Mouse (Mus musculus) neural tube, embryonic 11.5 days (tissue): ENCODE measurements around the gene Pcsk6. TPM values are rescaled to one million over a fixed set of nuclear protein-coding genes. Genes with fewer than 3 reads are reported as not detected.
"Not testable (repeated sequence)": the region's sequence is repeated elsewhere in the genome, so short reads cannot be mapped to it uniquely, and the experiment has no call there.

Experiments
- ATAC-seq: fragments of 200-750 bp; cut with Nextera tagmentation; 2 replicates; pipeline ENCODE4 v1.8.0; 2017; ENCODE audit warnings: moderate number of reproducible peaks, mild to moderate bottlenecking, moderate TSS enrichment, moderate library complexity; ENCODE audit not compliant: insufficient read depth, low FRiP score, low TSS enrichment
- DNase-seq: peaks from one replicate; pipeline ENCODE4 v3.0.0-alpha.2; 2015; ENCODE audit warnings: low spot score
- H3K27ac ChIP-seq: fragments of 300-500 bp; sonication (generic); 2 replicates; pipeline ENCODE4 v1.5.1; 2014; ENCODE audit warnings: low read depth, mild to moderate bottlenecking, low read length
- H3K27me3 ChIP-seq: fragments of 300-500 bp; sonication (generic); 2 replicates; pipeline ENCODE4 v1.6.1; 2014; ENCODE audit warnings: mild to moderate bottlenecking, low read length, mixed read lengths; ENCODE audit not compliant: control insufficient read depth, insufficient read depth
- H3K36me3 ChIP-seq: fragments of 300-500 bp; sonication (generic); 2 replicates; pipeline ENCODE4 v1.6.1; 2014; ENCODE audit warnings: mild to moderate bottlenecking, low read length, moderate library complexity, mixed read lengths; ENCODE audit not compliant: control insufficient read depth, insufficient read depth
- H3K4me1 ChIP-seq: fragments of 300-500 bp; sonication (generic); 2 replicates; pipeline ENCODE4 v1.6.1; 2014; ENCODE audit warnings: low read length, mixed read lengths; ENCODE audit not compliant: control insufficient read depth, insufficient read depth
- H3K4me2 ChIP-seq: fragments of 300-500 bp; sonication (generic); 2 replicates; pipeline ENCODE4 v1.6.1; 2014; ENCODE audit warnings: low read depth, mild to moderate bottlenecking, moderate library complexity
- H3K4me3 ChIP-seq: fragments of 300-500 bp; sonication (generic); 2 replicates; pipeline ENCODE4 v1.5.1; 2014; ENCODE audit warnings: low read depth, low read length
- H3K9ac ChIP-seq: fragments of 300-500 bp; sonication (generic); 2 replicates; pipeline ENCODE4 v1.6.1; 2014; ENCODE audit warnings: mild to moderate bottlenecking, low read length
- H3K9me3 ChIP-seq: fragments of 300-500 bp; sonication (generic); 2 replicates; pipeline ENCODE4 v1.6.1; 2016; ENCODE audit warnings: low read length; ENCODE audit not compliant: control insufficient read depth
- WGBS: fragments of 180-500 bp; shearing (Covaris S2); extraction: QIAGEN DNeasy Blood & Tissue Kit; methylation state at CpG from one replicate; pipeline ENCODE4 v1.1.7; 2014; 5-methylcytosine and 5-hydroxymethylcytosine counted together
- polyA plus RNA-seq: library from polyadenylated mRNA; unstranded; fragments of >200 nt; fragmentation: Nextera tagmentation; extraction: Ambion mirVana; gene quantifications from 2 replicates; pipeline ENCODE4 v1.2.1, GENCODE M21; 2014

The Pcsk6 gene
- polyA plus RNA-seq, 1 experiment from 2014 or later: 2.7 TPM

DNA sequence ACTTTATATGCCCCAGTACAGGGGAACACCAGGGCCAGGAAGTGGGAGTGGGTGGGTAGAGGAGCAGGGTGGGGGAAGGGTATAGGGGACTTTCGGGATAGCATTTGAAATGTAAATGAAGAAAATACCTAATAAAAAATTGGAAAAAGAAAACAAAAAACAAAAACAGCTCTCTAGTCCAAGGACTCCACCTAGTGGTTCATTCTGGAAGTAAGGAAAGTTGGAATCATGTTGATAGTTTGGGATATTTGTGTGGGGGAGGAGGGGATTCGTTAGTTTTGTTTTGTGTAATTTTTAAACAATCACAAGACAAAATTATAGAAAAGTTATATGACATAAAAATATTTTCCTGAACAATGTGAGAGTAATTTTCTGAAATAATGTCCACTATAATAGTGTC lies 193.8 kb downstream of the Pcsk6 start:
- H3K36me3 ChIP-seq, DNase-seq, H3K4me2 ChIP-seq, H3K9ac ChIP-seq, H3K9me3 ChIP-seq, H3K27me3 ChIP-seq, H3K27ac ChIP-seq, H3K4me3 ChIP-seq, H3K4me1 ChIP-seq, ATAC-seq: not testable (repeated sequence)
- 14% methylated on average over 2 of the region's 2 CpGs for WGBS

- Histone ChIP-seq H3K4me2 (peak within 1 kb of the TSS; percentile 69), H3K36me3 (no peaks in the 10 kb centered on the region), H3K9me3 (no peaks in the 10 kb centered on the region), H3K27me3 (no peaks in the 10 kb centered on the region), H3K4me3 (peak within 1 kb of the TSS; percentile 69), H3K9ac (no peak within 1 kb of the TSS; the same call in 1 of the 2 replicates), H3K27ac (no peak within 1 kb of the TSS), H3K4me1 (peaks cover 4% of the 10 kb centered on the region; the same call in 1 of the 2 replicates)
- 65% methylated on average over 1 of the region's 1 CpGs for WGBS
- ATAC-seq: no peak
- no peak for DNase-seq
Measured at GRCm38 (mm10) chr7:66058703-66059102, 197.2 kb downstream of the Pcsk6 start, which contains the start of gene Snrpa1. Gene Snrpa1 (plus strand): TSS chr7:66059003.

GRCm38 (mm10) chr7:66060066-66060956 lies 198.8 kb downstream of the Pcsk6 start:
- peak; percentile 92 for DNase-seq
- no peaks in the 10 kb centered on the region for H3K27me3 ChIP-seq
- peak overlapping the region; percentile 69 for H3K4me2 ChIP-seq
- under 1% methylated on average over 64 of the region's 64 CpGs for WGBS
- no peaks in the 10 kb centered on the region for H3K9me3 ChIP-seq
- no peak overlapping the region for H3K27ac ChIP-seq
- peaks cover 4% of the 10 kb centered on the region; the same call in 1 of the 2 replicates for H3K4me1 ChIP-seq
- peak overlapping the region; percentile 81 for H3K9ac ChIP-seq
- peak overlapping the region; percentile 69 for H3K4me3 ChIP-seq
- ATAC-seq: peak; percentile 92
- no peaks in the 10 kb centered on the region for H3K36me3 ChIP-seq

GRCm38 (mm10) chr7:66061057-66061456 lies 199.5 kb downstream of the Pcsk6 start:
- H3K27me3 ChIP-seq: no peaks in the 10 kb centered on the region
- WGBS: 2% methylated on average over 14 of the region's 14 CpGs
- H3K27ac ChIP-seq: no peak overlapping the region
- H3K4me1 ChIP-seq: peaks cover 4% of the 10 kb centered on the region; the same call in 1 of the 2 replicates
- ATAC-seq (no peak), DNase-seq (no peak)
- H3K9me3 ChIP-seq: no peaks in the 10 kb centered on the region
- peak overlapping the region; percentile 81 for H3K9ac ChIP-seq
- no peaks in the 10 kb centered on the region for H3K36me3 ChIP-seq
- H3K4me3 ChIP-seq: peak overlapping the region; percentile 69
- peak overlapping the region; percentile 59 for H3K4me2 ChIP-seq

- Histone ChIP-seq H3K4me3 (no peak overlapping the region), H3K36me3 (peaks cover 9% of the 10 kb centered on the region), H3K9me3 (no peaks in the 10 kb centered on the region), H3K27ac (no peak overlapping the region), H3K9ac (no peak overlapping the region), H3K4me2 (no peak overlapping the region), H3K4me1 (peaks cover 12% of the 10 kb centered on the region), H3K27me3 (no peaks in the 10 kb centered on the region)
- WGBS: 89% methylated on average over 2 of the region's 2 CpGs
- no peak for ATAC-seq
- DNase-seq: no peak
Measured at GRCm38 (mm10) chr7:66076411-66076810, 214.9 kb downstream of the Pcsk6 start.

GRCm38 (mm10) chr7:66079364-66080230 lies 218.1 kb downstream of the Pcsk6 start, which contains the start of gene Selenos:
Gene Selenos (plus strand): TSS chr7:66079649.
- Histone ChIP-seq H3K27ac (peak within 1 kb of the TSS; percentile 55; the same call in 1 of the 2 replicates), H3K9me3 (no peaks in the 10 kb centered on the region), H3K4me1 (peaks cover 12% of the 10 kb centered on the region), H3K27me3 (no peaks in the 10 kb centered on the region), H3K4me3 (peak within 1 kb of the TSS; percentile 66), H3K9ac (peak within 1 kb of the TSS; percentile 77), H3K36me3 (peaks cover 7% of the 10 kb centered on the region), H3K4me2 (peak within 1 kb of the TSS; percentile 92)
- ATAC-seq (peak; percentile 100), DNase-seq (peak; percentile 98)
- WGBS: under 1% methylated on average over 65 of the region's 65 CpGs

DNA sequence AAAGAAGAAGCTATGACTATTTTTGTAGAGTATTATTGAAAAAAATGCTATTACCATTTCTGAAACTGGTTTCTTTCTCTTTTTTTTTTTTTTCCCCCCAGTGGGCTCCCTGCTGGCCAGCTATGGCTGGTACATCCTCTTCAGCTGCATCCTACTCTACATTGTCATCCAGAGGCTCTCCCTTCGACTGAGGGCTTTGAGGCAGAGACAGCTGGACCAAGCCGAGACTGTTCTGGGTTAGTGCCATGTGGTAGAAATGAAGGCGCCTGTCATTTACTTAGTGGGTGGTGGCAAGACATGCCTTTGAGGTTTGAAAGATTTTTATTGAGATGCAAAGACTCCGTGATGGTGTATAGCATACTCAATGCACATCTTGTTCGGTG lies 218.7 kb downstream of the Pcsk6 start:
- Histone ChIP-seq H3K4me2 (peak overlapping the region; percentile 92), H3K9ac (peak overlapping the region; percentile 77), H3K27me3 (no peaks in the 10 kb centered on the region), H3K27ac (no peak overlapping the region), H3K36me3 (peaks cover 5% of the 10 kb centered on the region), H3K4me1 (peaks cover 12% of the 10 kb centered on the region), H3K9me3 (no peaks in the 10 kb centered on the region), H3K4me3 (peak overlapping the region; percentile 66)
- ATAC-seq (no peak), DNase-seq (no peak)
- 43% methylated on average over 5 of the region's 5 CpGs for WGBS

DNA sequence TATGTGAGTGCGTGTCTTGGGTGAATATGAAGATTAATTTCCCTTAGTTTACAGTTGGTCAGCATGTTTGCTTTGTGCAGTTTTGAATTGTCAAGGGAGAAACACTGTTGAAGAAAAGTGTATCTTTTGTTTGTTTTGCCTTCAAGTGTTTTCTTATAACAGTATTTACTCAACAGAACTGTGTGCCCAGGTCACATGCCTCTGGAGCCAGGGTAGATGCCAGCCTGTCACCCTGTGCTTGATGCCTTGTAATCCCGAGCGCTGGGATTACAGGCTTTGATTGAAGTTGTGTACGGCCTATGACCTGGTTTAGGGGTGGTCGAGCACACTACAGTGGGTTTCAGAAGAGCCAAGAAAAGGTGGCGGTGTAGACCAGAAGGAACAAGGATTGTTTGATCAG lies 222.2 kb downstream of the Pcsk6 start:
- no peaks in the 10 kb centered on the region for H3K9me3 ChIP-seq
- H3K9ac ChIP-seq: no peak overlapping the region
- H3K4me2 ChIP-seq: no peak overlapping the region
- no peaks in the 10 kb centered on the region for H3K27me3 ChIP-seq
- no peak overlapping the region for H3K4me3 ChIP-seq
- DNase-seq (no peak), ATAC-seq (no peak)
- H3K36me3 ChIP-seq: peaks cover 15% of the 10 kb centered on the region
- peaks cover 11% of the 10 kb centered on the region for H3K4me1 ChIP-seq
- H3K27ac ChIP-seq: no peak overlapping the region
- 93% methylated on average over 6 of the region's 6 CpGs for WGBS
